Mouse (Mus musculus): Measurements from ENCODE around the gene Ccnb2.

Gene Ccnb2

GRCm38 (mm10) chr9:70384494-70384893 lies 36.9 kb downstream of the Ccnb2 start:
- DNase-seq (ENCODE audit: low spot score): no peak

GRCm38 (mm10) chr9:70383750-70384149 lies 37.6 kb downstream of the Ccnb2 start:
- DNase-seq (ENCODE audit: low spot score): no peak

- no peak for DNase-seq (ENCODE audit: low spot score)
Measured at GRCm38 (mm10) chr9:70382091-70382490, 39.3 kb downstream of the Ccnb2 start.

- DNase-seq (ENCODE audit: low spot score): no peak
Measured at GRCm38 (mm10) chr9:70379502-70380467, 41.6 kb downstream of the Ccnb2 start.

- no peak for DNase-seq (ENCODE audit: low spot score)
Measured at GRCm38 (mm10) chr9:70371638-70372037, 49.7 kb downstream of the Ccnb2 start.

GRCm38 (mm10) chr9:70366898-70367297 lies 54.4 kb downstream of the Ccnb2 start:
- DNase-seq (ENCODE audit: low spot score): no peak

- no peak for DNase-seq (ENCODE audit: low spot score)
Measured at GRCm38 (mm10) chr9:70365915-70366314, 55.4 kb downstream of the Ccnb2 start.

- DNase-seq (ENCODE audit: low spot score): no peak
Measured at GRCm38 (mm10) chr9:70364741-70365140, 56.6 kb downstream of the Ccnb2 start.

GRCm38 (mm10) chr9:70359402-70360131 lies 61.8 kb downstream of the Ccnb2 start:
- no peak for DNase-seq (ENCODE audit: low spot score)
